Mouse (Mus musculus): ENCODE results near the gene Pnpo.

The Pnpo gene

GRCm38 (mm10) chr11:96943746-96944304 lies at the start of gene Pnpo:
TSS of gene Pnpo (minus strand) at chr11:96943986.
- DNase-seq = peak; percentile 90

DNA sequence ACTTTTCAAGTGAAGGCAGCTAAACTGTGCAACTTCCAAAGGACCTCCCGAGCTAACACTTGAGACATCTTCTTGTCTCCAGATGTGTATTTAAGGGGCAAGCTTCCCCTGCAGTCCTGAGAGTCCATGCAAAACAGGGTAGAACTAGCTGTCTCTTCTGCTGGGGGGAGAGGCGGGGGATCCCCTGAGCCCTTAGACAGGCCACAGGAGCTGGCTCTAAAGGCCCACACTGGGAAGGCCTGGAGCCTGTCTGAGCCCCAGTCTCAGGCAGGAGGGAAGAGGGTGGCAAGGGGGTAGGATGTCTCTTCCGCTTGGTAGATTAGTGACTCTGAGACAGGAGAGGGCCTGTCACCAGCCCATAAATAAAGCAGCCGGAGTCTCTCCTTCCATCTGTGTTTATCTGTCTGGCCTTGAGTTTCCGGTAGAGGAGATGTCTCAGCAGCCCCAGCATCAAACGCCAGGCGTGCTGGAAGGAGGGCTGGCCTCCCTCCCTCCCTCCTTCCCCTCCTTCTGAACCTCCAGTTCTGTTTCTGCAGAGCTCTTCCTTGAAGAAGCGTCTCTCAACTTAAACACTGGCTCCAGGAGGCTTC lies 49.0 kb upstream of the Pnpo start:
- peak; percentile 43 for DNase-seq

GRCm38 (mm10) chr11:96991501-96991900 lies 47.7 kb upstream of the Pnpo start:
- no peak for DNase-seq

DNA sequence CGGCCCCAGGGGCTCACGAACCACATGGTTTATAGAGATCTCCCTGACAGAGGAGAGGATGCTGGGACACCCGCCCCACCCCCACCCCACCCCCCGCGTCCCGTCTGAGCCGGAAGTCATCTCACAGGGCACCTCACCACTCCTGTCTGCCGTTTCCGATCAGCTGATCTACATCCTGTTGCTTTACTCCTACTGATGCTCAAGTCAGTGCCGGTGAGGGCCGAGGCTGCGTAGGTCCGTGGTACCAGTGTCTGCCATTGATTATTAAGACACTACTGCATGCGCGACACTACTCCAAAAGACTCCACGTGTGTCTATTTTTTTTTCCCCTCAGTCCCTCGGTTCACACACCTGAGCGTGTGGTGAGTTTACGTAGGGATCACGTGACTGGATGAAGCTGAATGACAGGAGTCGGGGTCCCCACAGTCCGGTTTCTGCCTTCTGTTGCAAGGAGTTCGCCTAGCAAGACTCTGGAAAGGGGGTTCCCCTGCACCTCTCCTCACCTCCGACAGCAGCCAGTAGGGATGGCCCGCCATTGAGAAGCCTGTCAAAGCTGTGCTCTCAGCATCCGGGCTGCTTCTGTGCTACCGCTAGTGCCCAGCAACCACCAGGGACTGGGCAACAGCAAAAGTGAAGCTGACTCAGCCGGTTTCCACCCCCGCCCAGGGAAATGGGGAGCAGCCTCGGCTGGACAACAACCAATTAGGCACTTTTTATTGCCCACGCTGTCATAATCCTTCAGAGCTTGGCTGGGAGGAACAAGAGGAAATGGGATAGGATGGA lies 44.3 kb upstream of the Pnpo start:
- peak; percentile 66 for DNase-seq

- DNase-seq = peak; percentile 31
Observed at GRCm38 (mm10) chr11:96986463-96986862, 42.7 kb upstream of the Pnpo start.

GRCm38 (mm10) chr11:96984903-96985302 lies 41.1 kb upstream of the Pnpo start:
- no peak for DNase-seq

DNA sequence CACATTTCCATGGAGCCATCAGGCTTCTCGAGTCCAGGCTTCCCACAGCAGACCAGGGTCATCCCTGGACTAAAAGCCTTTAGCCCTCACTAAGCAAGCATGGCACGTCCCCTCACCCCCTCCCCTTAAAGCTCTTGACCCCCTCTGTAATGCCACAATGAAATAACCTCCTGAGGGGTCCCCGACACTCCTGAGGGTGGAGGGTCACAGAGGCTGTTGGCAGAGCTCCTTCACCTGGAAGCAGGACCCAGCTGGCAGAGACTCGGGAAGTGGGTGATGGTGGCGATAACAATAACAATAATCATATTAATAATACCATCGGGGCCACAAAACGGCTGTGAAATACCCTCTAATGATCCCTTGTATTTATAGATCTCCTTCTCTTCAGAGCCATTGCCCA lies 39.1 kb upstream of the Pnpo start, which contains the start of gene Sp2:
TSS of gene Sp2 (minus strand) at position 101 of the 400 bp plus-strand sequence.
- DNase-seq = no peak

DNA sequence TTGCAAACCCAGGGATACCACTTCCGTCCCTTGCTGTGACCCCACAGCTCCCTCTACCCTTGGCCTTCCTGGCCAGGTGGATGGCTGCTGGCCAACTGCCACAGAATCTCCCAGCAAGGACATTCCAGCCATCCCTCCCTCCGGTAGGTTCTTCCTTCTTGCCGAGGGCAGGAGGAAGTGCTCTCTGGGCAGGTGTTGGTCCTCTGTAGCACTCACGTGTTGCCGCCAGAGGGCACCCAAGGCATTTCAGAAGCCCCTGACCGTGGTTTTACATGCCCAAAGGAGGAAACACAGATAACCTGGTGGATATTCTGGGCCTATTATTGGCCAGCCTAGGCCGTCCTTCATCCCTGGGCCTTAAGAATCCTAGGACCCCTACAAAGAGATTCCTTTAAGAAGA lies 38.6 kb upstream of the Pnpo start:
- peak; percentile 90 for DNase-seq

DNA sequence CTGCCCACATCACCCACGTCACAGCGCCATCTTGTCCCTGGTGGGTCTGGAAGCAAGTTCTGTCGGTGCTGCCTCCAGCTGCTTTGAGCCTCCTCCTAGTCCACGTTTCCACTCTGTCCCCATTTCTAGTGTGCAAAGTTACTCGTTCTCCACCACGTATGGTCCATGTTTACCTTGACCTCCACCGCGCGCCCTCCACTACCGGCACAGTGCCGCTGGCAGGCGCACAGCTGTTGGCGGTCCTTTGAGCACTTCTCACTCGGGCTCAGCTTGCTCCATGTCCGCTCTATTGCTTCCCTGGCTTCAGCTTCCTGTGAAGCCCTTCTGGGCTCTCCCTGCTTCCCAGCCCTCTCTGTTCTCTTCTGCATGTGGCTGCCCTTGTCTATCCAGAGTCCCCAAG lies 37.7 kb upstream of the Pnpo start:
- DNase-seq = no peak

GRCm38 (mm10) chr11:96980021-96980420 lies 36.2 kb upstream of the Pnpo start:
- no peak for DNase-seq

DNA sequence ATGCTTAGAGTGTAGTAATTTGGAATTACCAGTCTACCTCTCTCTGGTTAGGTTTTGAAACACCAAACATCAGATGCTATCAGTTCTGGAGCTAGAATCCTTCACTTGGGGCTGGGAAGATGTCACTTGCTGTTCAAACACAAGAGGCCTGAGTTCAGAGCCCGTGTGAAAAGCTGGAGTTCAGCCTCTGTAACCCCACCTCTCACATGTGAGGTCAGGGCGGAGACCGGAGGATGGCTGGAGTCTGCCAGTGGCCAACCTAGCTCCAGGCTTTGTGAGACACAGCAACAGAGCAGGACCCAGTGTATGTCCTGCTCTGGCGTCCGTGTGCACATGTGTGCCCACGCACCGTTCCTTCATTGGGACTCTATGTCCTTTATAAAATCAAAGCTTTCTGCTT lies 35.5 kb upstream of the Pnpo start:
- no peak for DNase-seq

DNA sequence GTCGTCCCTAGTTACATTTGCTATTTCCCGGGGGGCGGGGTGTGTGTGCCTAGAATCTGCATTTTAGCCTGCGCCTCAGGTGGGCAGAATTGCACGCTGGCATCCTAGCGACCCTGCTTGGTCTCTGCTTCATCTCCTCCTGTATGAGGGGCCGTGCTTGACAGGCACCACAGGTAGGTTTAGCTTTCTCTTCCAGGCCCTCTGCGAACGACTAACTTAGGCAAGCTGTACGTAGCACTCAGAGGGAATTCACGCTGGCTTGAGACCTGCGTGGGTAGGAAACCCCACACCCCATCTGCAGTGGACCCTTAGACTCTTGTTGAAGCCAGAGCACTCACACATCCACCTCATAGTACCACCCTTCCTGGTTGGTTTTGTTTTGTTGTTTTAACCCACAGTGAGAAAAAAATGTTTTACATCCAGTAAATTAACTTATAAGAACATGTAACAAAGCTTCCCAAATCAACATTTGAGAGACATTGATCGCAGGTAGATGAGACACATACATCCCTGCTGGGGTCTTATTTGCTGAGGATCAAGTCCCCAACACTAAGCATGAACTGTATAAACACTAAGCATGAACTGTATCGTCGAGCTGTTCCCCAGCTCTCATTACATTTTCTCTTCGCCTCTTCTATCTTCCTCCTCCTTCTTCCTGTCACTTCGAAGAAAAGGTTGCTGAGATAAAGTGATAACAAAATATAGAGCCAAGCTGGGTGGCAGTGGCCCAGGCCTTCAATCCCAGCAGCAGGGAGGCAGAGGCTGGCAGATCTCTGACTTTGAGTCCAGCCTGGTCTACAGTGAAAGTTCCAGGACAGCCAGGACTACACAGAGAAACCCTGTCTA lies 34.8 kb upstream of the Pnpo start:
- peak; percentile 21 for DNase-seq

- peak; percentile 98 for DNase-seq
Observed at GRCm38 (mm10) chr11:96977606-96978400, 34.0 kb upstream of the Pnpo start.

DNA sequence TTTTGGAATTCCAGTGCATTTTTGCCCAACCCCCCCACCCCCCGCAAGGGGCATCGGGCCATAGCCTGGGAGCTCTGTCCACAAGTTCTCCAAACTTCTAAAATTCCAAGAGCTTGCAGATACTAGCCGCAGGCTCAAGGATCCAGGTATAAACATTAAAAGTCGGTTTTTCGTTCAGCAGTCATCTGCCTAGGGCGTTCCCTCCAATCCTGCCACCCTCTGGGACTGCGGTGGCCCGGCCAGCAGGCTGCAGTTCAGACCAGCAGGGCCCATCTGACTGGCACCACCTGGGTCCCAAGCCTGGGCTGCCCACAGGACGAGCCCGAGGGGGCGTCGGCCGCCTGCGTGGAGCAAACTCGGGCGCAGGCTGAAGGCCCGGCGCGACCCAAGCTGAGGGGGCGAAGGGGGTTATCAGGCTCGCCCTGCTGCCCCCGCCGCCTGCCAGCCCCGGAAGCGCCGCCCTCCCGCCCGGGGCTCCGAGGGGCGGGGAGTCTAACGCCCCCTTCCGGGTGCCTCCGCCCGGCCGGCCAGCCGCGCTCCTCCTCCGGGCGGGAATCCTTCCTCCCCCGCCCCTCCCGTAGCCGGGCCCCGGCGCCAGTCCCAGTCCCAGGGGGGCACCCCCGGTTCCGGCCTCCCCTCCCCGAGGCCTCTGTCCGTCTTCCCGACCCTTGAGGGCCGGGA lies 33.3 kb upstream of the Pnpo start:
- peak; percentile 92 for DNase-seq

GRCm38 (mm10) chr11:96976379-96976687 lies 32.5 kb upstream of the Pnpo start:
- no peak for DNase-seq

GRCm38 (mm10) chr11:96975511-96976378 lies 32.0 kb upstream of the Pnpo start:
- DNase-seq = no peak

- DNase-seq = no peak
Observed at GRCm38 (mm10) chr11:96974813-96975212, 31.0 kb upstream of the Pnpo start.

DNA sequence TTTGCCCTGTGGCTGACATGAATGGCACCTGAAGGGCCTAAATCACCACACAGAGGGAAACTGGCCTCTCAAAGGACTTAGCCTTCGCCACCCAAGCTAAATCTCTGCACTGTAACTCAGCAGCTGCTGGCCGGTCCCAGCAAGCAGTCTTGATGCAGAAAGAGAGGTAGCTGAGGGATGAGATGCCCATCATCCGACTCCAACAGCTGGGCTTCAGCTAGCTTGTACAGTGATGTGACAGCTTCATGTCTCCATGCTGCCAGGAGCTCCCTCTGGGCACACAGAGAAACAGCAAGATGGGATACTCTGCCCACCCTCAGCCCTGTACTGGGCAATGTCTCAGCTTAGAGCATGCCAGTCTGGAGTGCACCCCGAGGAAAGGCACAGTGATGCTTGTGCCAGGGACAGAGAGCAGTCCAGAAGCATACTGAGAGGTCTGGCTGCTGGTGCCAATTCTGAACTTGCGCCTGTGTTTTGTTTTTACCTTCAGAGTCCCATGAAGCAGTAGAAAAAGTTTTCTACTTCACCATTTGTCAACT lies 29.7 kb upstream of the Pnpo start:
- DNase-seq = no peak

- DNase-seq = no peak
Observed at GRCm38 (mm10) chr11:96972906-96973305, 29.1 kb upstream of the Pnpo start.

GRCm38 (mm10) chr11:96970341-96970740 lies 26.6 kb upstream of the Pnpo start:
- DNase-seq = no peak

- DNase-seq = no peak
Observed at GRCm38 (mm10) chr11:96969746-96970145, 26.0 kb upstream of the Pnpo start.

Data from thymus, postnatal 25 days (tissue).